Mouse (Mus musculus) CH12.LX (cell line): ENCODE measurements at regions not wholly inside any gene's neighbourhood (a gene's known extent, or its start where the extent isn't known, plus 50 kb on each side); places are given as distances from the start of the nearest gene placed in this dataset.

Experiments
- DNase-seq: peaks from one replicate; pipeline ENCODE4 v3.0.0-alpha.2; 2013; ENCODE audit errors: extremely low read depth
- H3K27ac ChIP-seq: 2 replicates; pipeline ENCODE4 v1.5.1; 2012; ENCODE audit warnings: low read depth, mild to moderate bottlenecking, control low read depth, moderate library complexity; ENCODE audit not compliant: insufficient read depth
- H3K27me3 ChIP-seq: replicated peaks from 2 replicates; pipeline ENCODE3; 2012; ENCODE audit warnings: inconsistent platforms
- H3K36me3 ChIP-seq, 2 experiments: replicated peaks in 1 of 2; 2 replicates each; pipeline versions ENCODE3 to v1.6.1; 2012; ENCODE audit warnings: inconsistent platforms in 1 of 2, low read length in 1 of 2, mild to moderate bottlenecking in 1 of 2, mixed read lengths in 1 of 2, moderate library complexity in 1 of 2; ENCODE audit not compliant: control insufficient read depth in 1 of 2, insufficient read depth in 1 of 2
- H3K4me1 ChIP-seq, 2 experiments: 2 replicates each; pipeline ENCODE4 v1.6.1; 2012; ENCODE audit warnings: inconsistent platforms in 1 of 2, moderate library complexity in 1 of 2; ENCODE audit not compliant: insufficient read depth in 2 of 2, control insufficient read depth in 1 of 2
- H3K4me2 ChIP-seq: 2 replicates; pipeline ENCODE4 v1.6.1; 2012; ENCODE audit warnings: low read depth, mild to moderate bottlenecking, control low read depth; ENCODE audit not compliant: poor library complexity, insufficient read depth, severe bottlenecking
- H3K4me3 ChIP-seq, 3 experiments: fragments of 150-350 bp in 1 of 3; sonication (generic) in 1 of 3; replicated peaks in 1 of 3; 2 replicates each; pipeline versions ENCODE3 to v1.5.1; 2011 to 2012; ENCODE audit warnings: low read depth in 2 of 3, low read length in 2 of 3, mild to moderate bottlenecking in 2 of 3, moderate library complexity in 2 of 3, control low read depth in 1 of 3, improper control_type of control experiment in 1 of 3, inconsistent platforms in 1 of 3, mixed read lengths in 1 of 3; ENCODE audit not compliant: poor library complexity in 1 of 3
- H3K79me2 ChIP-seq: replicated peaks from 2 replicates; pipeline ENCODE4 v1.6.1; 2012; ENCODE audit warnings: mild to moderate bottlenecking, moderate library complexity; ENCODE audit not compliant: control insufficient read depth, poor library complexity, insufficient read depth, severe bottlenecking; ENCODE audit errors: extremely low read depth
- H3K9ac ChIP-seq: 2 replicates; pipeline ENCODE4 v1.6.1; 2012; ENCODE audit warnings: low read depth, mild to moderate bottlenecking, control low read depth, moderate library complexity; ENCODE audit not compliant: insufficient read depth
- H3K9me3 ChIP-seq: replicated peaks from 2 replicates; pipeline ENCODE3; 2012; ENCODE audit warnings: low read length, inconsistent platforms, mixed read lengths
- BHLHE40 ChIP-seq: IDR thresholded peaks from 2 replicates; pipeline ENCODE4 v1.6.1; 2011; ENCODE audit warnings: mild to moderate bottlenecking, low read depth, low read length, improper control_type of control experiment
- CTCF ChIP-seq, 2 experiments: IDR thresholded peaks in 1 of 2; conservative IDR thresholded peaks in 1 of 2; 2 replicates each; pipeline ENCODE4 v1.5.1; 2011 to 2012; ENCODE audit warnings: low read depth in 2 of 2, low read length in 2 of 2, improper control_type of control experiment in 1 of 2, inconsistent platforms in 1 of 2, mild to moderate bottlenecking in 1 of 2, moderate library complexity in 1 of 2
- JUND ChIP-seq: conservative IDR thresholded peaks from 2 replicates; pipeline ENCODE4 v1.6.1; 2011; ENCODE audit warnings: low read depth, low read length, improper control_type of control experiment
- MAZ ChIP-seq: IDR thresholded peaks from 2 replicates; pipeline ENCODE4 v1.6.1; 2012; ENCODE audit warnings: low read depth, mild to moderate bottlenecking, inconsistent platforms, low read length, improper control_type of control experiment, moderate library complexity
- MYC ChIP-seq: IDR thresholded peaks from 2 replicates; pipeline ENCODE4 v1.6.1; 2011; ENCODE audit warnings: low read depth, mild to moderate bottlenecking, improper control_type of control experiment, low read length
- PAX5 ChIP-seq: IDR thresholded peaks from 2 replicates; pipeline ENCODE4 v1.6.1; 2012; ENCODE audit warnings: low read length, inconsistent platforms, mixed read lengths
- RAD21 ChIP-seq: IDR thresholded peaks from 2 replicates; pipeline ENCODE4 v1.6.1; 2011; ENCODE audit warnings: low read depth, mild to moderate bottlenecking, low read length, improper control_type of control experiment, moderate library complexity
- SMC3 ChIP-seq: IDR thresholded peaks from 2 replicates; pipeline ENCODE4 v1.6.1; 2011; ENCODE audit warnings: low read depth, low read length, improper control_type of control experiment
- TCF12 ChIP-seq: IDR thresholded peaks from 2 replicates; pipeline ENCODE4 v1.6.1; 2014; ENCODE audit warnings: low read depth, mild to moderate bottlenecking, inconsistent platforms, low read length, improper control_type of control experiment
- ZC3H11A ChIP-seq: IDR thresholded peaks from 2 replicates; pipeline ENCODE4 v1.6.1; 2012; ENCODE audit warnings: low read depth, mild to moderate bottlenecking, inconsistent platforms, low read length, improper control_type of control experiment
- dilution Hi-C: fragments of 300-500 bp; cut with MboI; formaldehyde crosslinking; loops from 2 replicates; pipeline ENCODE4 v1.14.3; 2020; ENCODE audit warnings: low sequenced_read_pairs; ENCODE audit not compliant: extremely low pct_unique_long_range_greater_than_20kb, extremely low pct_ligation_motif_present
- in situ Hi-C: fragments of 300-500 bp; cut with MboI; formaldehyde crosslinking; loops from 3 replicates; pipeline ENCODE4 v1.14.3; 2019; ENCODE audit warnings: low sequenced_read_pairs, low pct_ligation_motif_present, low pct_unique_long_range_greater_than_20kb, mixed read lengths

GRCm38 (mm10) chrX:86438238-86438637 lies 133.3 kb upstream of the Mageb4 start:
- dilution Hi-C loops (no loop called here), in situ Hi-C loops (no loop called here)
- Histone ChIP-seq H3K9me3 (no peaks in the 10 kb centered on the region), H3K27me3 (no peaks in the 10 kb centered on the region), H3K4me2 (no peak overlapping the region), H3K4me1 (no peaks in the 10 kb centered on the region), H3K79me2 (no peaks in the 10 kb centered on the region), H3K4me3 (no peak overlapping the region), H3K36me3 (no peaks in the 10 kb centered on the region), H3K27ac (no peak overlapping the region), H3K9ac (no peak overlapping the region)
- no peak for DNase-seq
- no peak for TF ChIP-seq BHLHE40
- no peak for TF ChIP-seq ZC3H11A
- TF ChIP-seq MAZ = no peak
- no peak for TF ChIP-seq SMC3
- TF ChIP-seq MYC = no peak
- no peak for TF ChIP-seq PAX5
- TF ChIP-seq RAD21 = peak; percentile 4
- no peak for TF ChIP-seq TCF12
- TF ChIP-seq JUND = no peak
- peak in 1 of 2 experiments; percentile 7; a peak in 1 of 4 replicates for TF ChIP-seq CTCF (conservative IDR thresholded peaks at IDR 0.05 in 1 of 2, IDR thresholded peaks at IDR 0.05 in 1 of 2; ENCODE audit: low read depth in 2 of 2, low read length in 2 of 2)
